Mouse (Mus musculus): ENCODE measurements around the gene Slc6a9. TPM values are rescaled to one million over a fixed set of nuclear protein-coding genes. Genes with fewer than 3 reads are reported as not detected.

Slc6a9 gene
- 14.7 and 16.5 TPM in 2 replicates for polyA plus RNA-seq (2016; fragmentation: Nextera tagmentation; extraction: Ambion mirVana)

DNA sequence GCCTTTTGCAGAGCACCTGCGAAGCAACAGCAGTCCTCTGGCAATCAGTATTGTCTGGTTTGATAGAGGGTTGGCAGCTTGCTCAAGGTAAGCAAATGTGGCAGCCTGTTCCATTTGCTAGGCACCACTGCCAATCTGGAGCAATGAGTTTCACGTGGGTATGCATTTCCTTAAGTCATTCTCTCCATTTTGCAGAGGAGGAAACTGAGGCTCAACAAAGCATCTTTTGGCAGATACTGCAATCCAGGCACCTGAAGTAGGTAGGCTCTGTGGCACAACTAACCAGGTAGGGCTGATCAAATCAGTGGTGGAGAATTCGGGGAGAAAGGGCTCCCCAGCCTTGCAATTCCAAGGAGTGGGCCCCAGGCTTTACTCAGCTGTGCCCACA is at the start of gene Slc6a9:
TSS of gene Slc6a9 (plus strand) at position 50 of the 388 bp plus-strand sequence.
- Histone ChIP-seq H3K9ac (replicated peaks) (peak within 1 kb of the TSS; percentile 81), H3K27me3 (peaks cover 9% of the 10 kb centered on the region), H3K36me3 (no peaks in the 10 kb centered on the region), H3K9me3 (no peaks in the 10 kb centered on the region), H3K4me2 (peak within 1 kb of the TSS; percentile 74), H3K4me3 (replicated peaks) (peak within 1 kb of the TSS; percentile 87), H3K4me1 (replicated peaks) (peaks cover 16% of the 10 kb centered on the region), H3K27ac (peak within 1 kb of the TSS; percentile 93)
- no peak; the same call in 1 of the 2 replicates for ATAC-seq (ENCODE audit: insufficient number of reproducible peaks, insufficient read depth, low FRiP score, low TSS enrichment, low read depth)
- 26% methylated on average over 3 of the region's 3 CpGs for WGBS

DNA sequence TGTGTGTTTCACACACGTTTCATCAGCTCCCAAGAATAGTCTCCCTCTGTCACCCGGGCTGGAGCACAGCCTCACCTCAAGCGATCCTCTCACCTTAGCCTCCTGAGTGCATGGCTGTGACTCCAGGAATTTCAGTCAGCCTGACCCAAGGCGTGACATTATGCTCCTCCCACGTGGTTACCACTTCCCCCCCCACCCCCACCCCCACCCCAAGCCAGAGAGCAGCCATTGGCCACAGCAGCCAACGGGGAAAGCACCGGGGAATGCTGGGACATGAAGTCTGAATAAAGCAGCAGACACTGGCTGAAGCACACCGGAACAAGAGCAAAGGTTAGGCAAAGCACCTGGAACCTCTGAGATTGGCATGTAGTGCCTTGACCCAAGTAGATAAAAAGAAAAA is 47.3 kb upstream of the Slc6a9 start:
- Histone ChIP-seq H3K4me2 (peak overlapping the region; percentile 35), H3K27ac (no peak overlapping the region), H3K9ac (replicated peaks) (no peak overlapping the region), H3K9me3 (0 out of 2 replicates have a peak, but pooled peaks cover 6% of the 10 kb centered on the region), H3K4me1 (replicated peaks) (no peaks in the 10 kb centered on the region), H3K4me3 (replicated peaks) (no peak overlapping the region), H3K36me3 (no peaks in the 10 kb centered on the region), H3K27me3 (no peaks in the 10 kb centered on the region)
- 23% methylated on average over 8 of the region's 8 CpGs for WGBS
- peak; percentile 52; the same call in 1 of the 2 replicates for ATAC-seq (ENCODE audit: insufficient number of reproducible peaks, insufficient read depth, low FRiP score, low TSS enrichment, low read depth)

GRCm38 (mm10) chr4:117788308-117788707 is 46.0 kb upstream of the Slc6a9 start:
- Histone ChIP-seq H3K36me3 (no peaks in the 10 kb centered on the region), H3K27me3 (no peaks in the 10 kb centered on the region), H3K4me1 (replicated peaks) (no peaks in the 10 kb centered on the region), H3K27ac (no peak overlapping the region), H3K4me2 (no peak overlapping the region), H3K9ac (replicated peaks) (no peak overlapping the region), H3K9me3 (0 out of 2 replicates have a peak, but pooled peaks cover 6% of the 10 kb centered on the region), H3K4me3 (replicated peaks) (no peak overlapping the region)
- WGBS = 74% methylated on average over 10 of the region's 10 CpGs
- ATAC-seq (ENCODE audit: insufficient number of reproducible peaks, insufficient read depth, low FRiP score, low TSS enrichment, low read depth) = no peak

DNA sequence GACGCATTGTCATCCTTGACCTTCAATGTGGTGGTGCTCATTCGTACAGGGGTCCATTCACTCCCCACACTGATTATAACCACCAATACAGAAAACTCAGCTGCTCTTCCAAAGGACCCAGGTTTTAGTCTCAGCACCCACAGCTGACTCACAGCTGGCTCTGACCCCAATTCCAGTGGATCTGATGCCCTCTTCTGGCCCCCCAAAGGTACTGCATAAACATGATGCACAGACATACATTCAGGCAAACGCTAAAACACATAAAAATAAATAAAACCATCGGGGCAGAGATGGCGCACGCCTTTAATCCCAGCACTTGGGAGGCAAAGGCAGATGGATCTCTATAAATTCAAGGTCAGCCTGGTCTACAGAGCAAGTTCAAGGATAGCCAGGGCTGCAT is 34.4 kb upstream of the Slc6a9 start:
- H3K4me3 ChIP-seq (replicated peaks) = no peak overlapping the region
- H3K9me3 ChIP-seq = no peaks in the 10 kb centered on the region
- H3K4me1 ChIP-seq (replicated peaks) = no peaks in the 10 kb centered on the region
- no peak overlapping the region for H3K9ac ChIP-seq (replicated peaks)
- H3K27ac ChIP-seq = no peak overlapping the region
- WGBS = 79% methylated on average over 6 of the region's 6 CpGs
- no peaks in the 10 kb centered on the region for H3K36me3 ChIP-seq
- H3K27me3 ChIP-seq = no peaks in the 10 kb centered on the region
- H3K4me2 ChIP-seq = no peak overlapping the region
- ATAC-seq (ENCODE audit: insufficient number of reproducible peaks, insufficient read depth, low FRiP score, low TSS enrichment, low read depth) = no peak

DNA sequence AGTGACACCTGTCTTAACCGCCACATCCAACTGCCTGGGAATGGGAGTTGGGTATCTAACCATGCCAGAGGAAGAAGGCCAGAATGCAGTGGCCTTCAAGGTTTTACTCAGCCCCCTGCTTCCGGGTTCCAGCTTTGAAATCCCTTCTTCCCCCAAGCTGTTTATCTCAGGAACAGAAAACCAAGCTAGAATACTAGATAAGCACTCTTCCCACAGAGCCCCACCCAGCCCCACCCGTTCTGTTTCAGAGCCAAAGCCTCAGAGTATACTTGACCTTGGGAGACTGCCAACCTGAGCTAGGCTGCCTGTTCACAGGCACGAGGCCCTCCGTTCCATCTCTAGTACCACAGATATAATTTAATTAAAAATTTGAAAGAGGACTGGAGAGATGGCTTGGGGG is 27.3 kb upstream of the Slc6a9 start:
- no peaks in the 10 kb centered on the region for H3K27me3 ChIP-seq
- H3K4me2 ChIP-seq = no peak overlapping the region
- H3K4me3 ChIP-seq (replicated peaks) = no peak overlapping the region
- H3K36me3 ChIP-seq = no peaks in the 10 kb centered on the region
- H3K9ac ChIP-seq (replicated peaks) = no peak overlapping the region
- H3K4me1 ChIP-seq (replicated peaks) = no peaks in the 10 kb centered on the region
- no peaks in the 10 kb centered on the region for H3K9me3 ChIP-seq
- 89% methylated on average over 5 of the region's 5 CpGs for WGBS
- ATAC-seq (ENCODE audit: insufficient number of reproducible peaks, insufficient read depth, low FRiP score, low TSS enrichment, low read depth) = no peak
- no peak overlapping the region for H3K27ac ChIP-seq

- peaks cover 6% of the 10 kb centered on the region; the same call in 1 of the 2 replicates for H3K9me3 ChIP-seq
- H3K4me3 ChIP-seq (replicated peaks) = no peak overlapping the region
- H3K36me3 ChIP-seq = no peaks in the 10 kb centered on the region
- ATAC-seq (ENCODE audit: insufficient number of reproducible peaks, insufficient read depth, low FRiP score, low TSS enrichment, low read depth) = no peak
- no peak overlapping the region for H3K4me2 ChIP-seq
- 82% methylated on average over 2 of the region's 2 CpGs for WGBS
- no peaks in the 10 kb centered on the region for H3K27me3 ChIP-seq
- H3K9ac ChIP-seq (replicated peaks) = no peak overlapping the region
- H3K27ac ChIP-seq = no peak overlapping the region
- H3K4me1 ChIP-seq (replicated peaks) = no peaks in the 10 kb centered on the region
Observed at GRCm38 (mm10) chr4:117810933-117811332, 23.4 kb upstream of the Slc6a9 start.

- WGBS = 41% methylated on average over 9 of the region's 9 CpGs
- no peak overlapping the region for H3K4me3 ChIP-seq (replicated peaks)
- no peak for ATAC-seq (ENCODE audit: insufficient number of reproducible peaks, insufficient read depth, low FRiP score, low TSS enrichment, low read depth)
- H3K4me1 ChIP-seq (replicated peaks) = no peaks in the 10 kb centered on the region
- no peak overlapping the region for H3K4me2 ChIP-seq
- no peak overlapping the region for H3K27ac ChIP-seq
- H3K9me3 ChIP-seq = peaks cover 6% of the 10 kb centered on the region; the same call in 1 of the 2 replicates
- H3K36me3 ChIP-seq = no peaks in the 10 kb centered on the region
- H3K27me3 ChIP-seq = no peaks in the 10 kb centered on the region
- no peak overlapping the region for H3K9ac ChIP-seq (replicated peaks)
Observed at GRCm38 (mm10) chr4:117813591-117814192, 20.6 kb upstream of the Slc6a9 start.

DNA sequence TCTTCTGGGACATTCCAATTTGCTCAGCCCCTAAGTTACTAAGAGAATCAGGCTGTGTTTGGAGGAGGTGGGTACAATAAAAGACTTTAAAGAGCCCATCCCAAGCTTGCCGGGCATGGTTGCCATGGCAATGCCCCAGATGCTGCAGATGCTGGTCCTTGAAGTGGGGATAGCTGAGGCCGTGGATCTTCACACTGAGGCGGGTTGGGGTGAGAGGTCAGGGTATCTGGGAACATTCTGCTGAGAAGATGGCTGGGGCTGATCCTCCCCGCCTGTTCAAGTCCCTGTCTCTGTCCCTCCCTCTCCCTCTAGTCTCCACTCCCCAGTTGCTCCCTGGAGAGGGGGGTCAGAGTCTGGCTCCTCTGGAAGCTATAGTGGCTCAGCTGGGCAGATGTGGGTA is 20.0 kb upstream of the Slc6a9 start:
- Histone ChIP-seq H3K9ac (replicated peaks) (no peak overlapping the region), H3K9me3 (peaks cover 9% of the 10 kb centered on the region; the same call in 1 of the 2 replicates), H3K4me2 (no peak overlapping the region), H3K36me3 (no peaks in the 10 kb centered on the region), H3K27ac (no peak overlapping the region), H3K4me3 (replicated peaks) (no peak overlapping the region), H3K4me1 (replicated peaks) (no peaks in the 10 kb centered on the region), H3K27me3 (no peaks in the 10 kb centered on the region)
- ATAC-seq (ENCODE audit: insufficient number of reproducible peaks, insufficient read depth, low FRiP score, low TSS enrichment, low read depth) = no peak
- WGBS = 27% methylated on average over 4 of the region's 4 CpGs

- WGBS = 77% methylated on average over 5 of the region's 5 CpGs
- no peaks in the 10 kb centered on the region for H3K27me3 ChIP-seq
- H3K4me2 ChIP-seq = no peak overlapping the region
- H3K4me1 ChIP-seq (replicated peaks) = no peaks in the 10 kb centered on the region
- no peak overlapping the region for H3K9ac ChIP-seq (replicated peaks)
- no peaks in the 10 kb centered on the region for H3K36me3 ChIP-seq
- H3K4me3 ChIP-seq (replicated peaks) = no peak overlapping the region
- no peak for ATAC-seq (ENCODE audit: insufficient number of reproducible peaks, insufficient read depth, low FRiP score, low TSS enrichment, low read depth)
- H3K9me3 ChIP-seq = peaks cover 9% of the 10 kb centered on the region; the same call in 1 of the 2 replicates
- H3K27ac ChIP-seq = no peak overlapping the region
Observed at GRCm38 (mm10) chr4:117816776-117817175, 17.5 kb upstream of the Slc6a9 start.

DNA sequence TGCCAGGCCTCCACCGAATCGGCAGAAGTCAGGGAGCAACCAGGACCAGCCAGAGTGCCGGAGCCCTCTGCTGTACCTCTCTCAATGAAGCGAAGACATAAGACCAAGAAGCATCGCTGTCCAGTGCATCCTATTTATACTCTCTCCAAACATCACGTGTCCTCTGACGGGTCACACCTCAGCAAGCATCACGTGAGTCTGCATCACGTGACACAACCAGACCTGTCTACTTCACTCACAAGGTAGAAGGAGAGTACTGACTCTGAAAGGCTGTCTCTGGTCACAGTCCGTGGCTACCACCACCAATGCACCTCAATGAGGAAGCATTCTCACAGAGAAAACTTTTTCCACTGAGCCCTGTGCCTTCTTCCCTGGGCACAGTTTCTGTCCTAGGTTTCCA is 16.3 kb upstream of the Slc6a9 start:
- no peaks in the 10 kb centered on the region for H3K36me3 ChIP-seq
- H3K4me1 ChIP-seq (replicated peaks) = no peaks in the 10 kb centered on the region
- ATAC-seq (ENCODE audit: insufficient number of reproducible peaks, insufficient read depth, low FRiP score, low TSS enrichment, low read depth) = no peak
- peaks cover 9% of the 10 kb centered on the region; the same call in 1 of the 2 replicates for H3K9me3 ChIP-seq
- no peak overlapping the region for H3K9ac ChIP-seq (replicated peaks)
- 94% methylated on average over 10 of the region's 10 CpGs for WGBS
- no peak overlapping the region for H3K4me2 ChIP-seq
- H3K27ac ChIP-seq = no peak overlapping the region
- H3K27me3 ChIP-seq = no peaks in the 10 kb centered on the region
- no peak overlapping the region for H3K4me3 ChIP-seq (replicated peaks)

- no peaks in the 10 kb centered on the region for H3K9me3 ChIP-seq
- no peak overlapping the region for H3K4me2 ChIP-seq
- no peaks in the 10 kb centered on the region for H3K36me3 ChIP-seq
- 68% methylated on average over 8 of the region's 8 CpGs for WGBS
- H3K4me1 ChIP-seq (replicated peaks) = peaks cover 6% of the 10 kb centered on the region
- peaks cover 12% of the 10 kb centered on the region for H3K27me3 ChIP-seq
- no peak overlapping the region for H3K27ac ChIP-seq
- no peak for ATAC-seq (ENCODE audit: insufficient number of reproducible peaks, insufficient read depth, low FRiP score, low TSS enrichment, low read depth)
- H3K9ac ChIP-seq (replicated peaks) = no peak overlapping the region
- no peak overlapping the region for H3K4me3 ChIP-seq (replicated peaks)
Observed at GRCm38 (mm10) chr4:117828572-117829145, 5.6 kb upstream of the Slc6a9 start.

Data from limb, embryonic 12.5 days (tissue).